ENCODE assay signal across 32 mouse cellular contexts in the genomic region with DNA sequence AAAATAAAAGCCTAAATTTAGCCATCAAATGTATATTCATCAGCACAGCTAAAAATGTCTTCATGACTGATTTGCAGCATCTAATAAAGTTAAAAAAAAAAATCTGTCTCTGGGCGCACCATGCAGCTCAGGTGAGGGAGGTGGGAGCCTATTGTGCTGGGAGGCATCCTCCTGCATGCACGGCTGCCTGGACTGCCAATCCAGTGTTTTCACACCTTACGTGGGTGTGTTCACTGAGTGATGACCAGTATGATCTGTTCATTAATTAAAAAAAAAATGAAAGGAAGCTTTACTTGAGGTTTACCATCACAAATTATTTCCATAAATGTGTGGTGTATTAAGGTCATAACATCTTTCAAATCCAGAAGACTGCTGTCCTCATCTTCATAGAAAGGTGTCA.
"Had no signal": no experiment of that assay in that cellular context is flagged by ENCODE, and none has a peak within 500 bp of the region (broad histone marks: within the 10 kb centered on the region; RNA-seq: fewer than 3 reads in every experiment).

No protein-coding gene starts in this region.

- H3K4me1 ChIP-seq: limb, embryonic 10.5 days; limb, embryonic 12.5 days; limb, embryonic 13.5 days; limb, embryonic 15.5 days; lung, embryonic 15.5 days; midbrain, embryonic 10.5 days; midbrain, embryonic 12.5 days; midbrain, embryonic 13.5 days; midbrain, embryonic 15.5 days; neural tube, embryonic 12.5 days had no signal

- H3K4me2 ChIP-seq: limb, embryonic 12.5 days; limb, embryonic 13.5 days; limb, embryonic 15.5 days; liver, embryonic 11.5 days; liver, embryonic 12.5 days; liver, embryonic 13.5 days; liver, embryonic 15.5 days; lung, embryonic 14.5 days; lung, embryonic 15.5 days; midbrain, embryonic 11.5 days; midbrain, embryonic 12.5 days; midbrain, embryonic 13.5 days; midbrain, embryonic 15.5 days; neural tube, embryonic 12.5 days had no signal

- H3K27ac ChIP-seq: limb, embryonic 10.5 days; limb, embryonic 12.5 days; limb, embryonic 13.5 days; limb, embryonic 15.5 days; liver, embryonic 12.5 days; liver, embryonic 13.5 days; liver, embryonic 14.5 days; liver, embryonic 15.5 days; lung, embryonic 15.5 days; macrophage; midbrain, embryonic 10.5 days; midbrain, embryonic 12.5 days; midbrain, embryonic 13.5 days; midbrain, embryonic 15.5 days; neural tube, embryonic 12.5 days had no signal

- H3K9me3 ChIP-seq: limb, embryonic 10.5 days; limb, embryonic 12.5 days; limb, embryonic 13.5 days; limb, embryonic 15.5 days; liver, embryonic 12.5 days; liver, embryonic 13.5 days; liver, embryonic 15.5 days; lung, embryonic 15.5 days; megakaryocyte, embryonic 14.5 days; midbrain, embryonic 10.5 days; midbrain, embryonic 12.5 days; midbrain, embryonic 13.5 days; midbrain, embryonic 15.5 days; neural tube, embryonic 12.5 days had no signal

- ATAC-seq: liver, embryonic 12.5 days; liver, postnatal 0 days; lung, postnatal 0 days; midbrain, embryonic 13.5 days; midbrain, embryonic 15.5 days; midbrain, embryonic 16.5 days had no signal

- H3K36me3 ChIP-seq: limb, embryonic 10.5 days; limb, embryonic 12.5 days; limb, embryonic 13.5 days; limb, embryonic 15.5 days; liver, embryonic 12.5 days; liver, embryonic 13.5 days; liver, embryonic 15.5 days; lung, embryonic 15.5 days; midbrain, embryonic 10.5 days; midbrain, embryonic 12.5 days; midbrain, embryonic 13.5 days; midbrain, embryonic 15.5 days; neural tube, embryonic 12.5 days had no signal

- H3K9ac ChIP-seq: limb, embryonic 12.5 days; limb, embryonic 13.5 days; limb, embryonic 15.5 days; liver, embryonic 12.5 days; liver, embryonic 13.5 days; liver, embryonic 14.5 days; liver, embryonic 15.5 days; liver, postnatal 0 days; lung, embryonic 14.5 days; lung, embryonic 15.5 days; midbrain, embryonic 12.5 days; midbrain, embryonic 13.5 days; midbrain, embryonic 15.5 days; neural tube, embryonic 12.5 days had no signal

- H3K4me3 ChIP-seq: limb, embryonic 10.5 days; limb, embryonic 12.5 days; limb, embryonic 13.5 days; limb, embryonic 15.5 days; liver, embryonic 12.5 days; liver, embryonic 13.5 days; liver, embryonic 15.5 days; lung, embryonic 15.5 days; megakaryocyte, embryonic 14.5 days; midbrain, embryonic 10.5 days; midbrain, embryonic 12.5 days; midbrain, embryonic 13.5 days; midbrain, embryonic 15.5 days; myocyte; neural tube, embryonic 12.5 days had no signal

- DNase-seq: left cerebral cortex, postnatal 4 days; liver; liver, embryonic 13.5 days; liver, postnatal 0 days; lung, adult 18-20 months; lung, adult 2 months; lung, embryonic 14.5 days; lung, postnatal 10 days; lung, postnatal 14 days; lung, postnatal 36 days; lung, postnatal 4 days; midbrain, embryonic 14.5 days had no signal

- H3K27me3 ChIP-seq: limb, embryonic 12.5 days; limb, embryonic 13.5 days; limb, embryonic 15.5 days; liver, embryonic 12.5 days; liver, embryonic 15.5 days; lung, embryonic 15.5 days; midbrain, embryonic 13.5 days; midbrain, embryonic 15.5 days; neural tube, embryonic 12.5 days had no signal
